Comparison of ENCODE assay signal across 11 mouse cellular contexts in genomic region chr16:52892467-52893255, GRCm38 (mm10).
DNase-seq lines count a peak whose midpoint lies in the region; ATAC-seq and TF ChIP-seq lines count a peak whose summit lies in the region.
"Had no signal": no experiment of that assay in that cellular context is flagged by ENCODE, and none has a peak within 500 bp of the region (broad histone marks: within the 10 kb centered on the region; RNA-seq: fewer than 3 reads in every experiment).

No protein-coding gene starts in this region.

- peak; percentile 56; the same call in 1 of the 2 replicates for ATAC-seq in forebrain, embryonic 11.5 days (replicated peaks; ENCODE audit: low FRiP score)
- ATAC-seq in hindbrain, embryonic 13.5 days (ENCODE audit: low FRiP score), result peak; percentile 92
- ATAC-seq in midbrain, embryonic 14.5 days (ENCODE audit: low FRiP score, low TSS enrichment), result peak; percentile 82
- ATAC-seq in lung, postnatal 0 days, result no peak

- no peak overlapping the region for H3K27ac ChIP-seq in forebrain, embryonic 11.5 days (ENCODE audit: low read depth, low read length)
- H3K27ac ChIP-seq in forebrain, embryonic 10.5 days, result no peak overlapping the region
- no peak overlapping the region; the same call in 1 of the 2 replicates for H3K27ac ChIP-seq in hindbrain, embryonic 13.5 days
- no peak overlapping the region for H3K27ac ChIP-seq in midbrain, embryonic 14.5 days (replicated peaks; ENCODE audit: low read depth, low read length)
- no peak overlapping the region for H3K27ac ChIP-seq in lung, postnatal 0 days (ENCODE audit: low read length)
- H3K27ac ChIP-seq: heart, adult 2 months had no signal

- H3K9ac ChIP-seq in forebrain, embryonic 11.5 days (ENCODE audit: low read length), result no peak overlapping the region
- no peak overlapping the region for H3K9ac ChIP-seq in hindbrain, embryonic 13.5 days
- no peak overlapping the region for H3K9ac ChIP-seq in midbrain, embryonic 14.5 days (replicated peaks; ENCODE audit: low read length)
- no peak overlapping the region for H3K9ac ChIP-seq in lung, postnatal 0 days (replicated peaks; ENCODE audit: low read depth)

- H3K4me2 ChIP-seq in forebrain, embryonic 11.5 days (ENCODE audit: low read depth, low read length, severe bottlenecking), result no peak overlapping the region
- peak overlapping the region; percentile 20; the same call in 1 of the 2 replicates for H3K4me2 ChIP-seq in hindbrain, embryonic 13.5 days
- H3K4me2 ChIP-seq in midbrain, embryonic 14.5 days (ENCODE audit: low read length), result peak overlapping the region; percentile 25; the same call in 1 of the 2 replicates
- no peak overlapping the region for H3K4me2 ChIP-seq in lung, postnatal 0 days (replicated peaks; ENCODE audit: low read depth, low read length)

- no peak for DNase-seq in forebrain, embryonic 11.5 days (ENCODE audit: low spot score)
- DNase-seq in forebrain, embryonic 10.5 days (ENCODE audit: extremely low spot score, low spot score), result no peak
- DNase-seq in R1 (ENCODE audit: low read depth, low spot score) (peak; percentile 1), MN1 (ENCODE audit: low spot score) (no peak)
- DNase-seq in midbrain, embryonic 14.5 days, result peak; percentile 47
- no peak for DNase-seq in urinary bladder, postnatal 14 days (ENCODE audit: low spot score)
- DNase-seq in lung, postnatal 0 days (ENCODE audit: low spot score), result no peak
- DNase-seq: B cell, adult 2 months; heart, adult 2 months; kidney, postnatal 14 days had no signal

- TF ChIP-seq CTCF in lung, postnatal 0 days (IDR thresholded peaks at IDR 0.05), result no peak

- 73% methylated on average over 14 of the region's 14 CpGs for WGBS in forebrain, embryonic 11.5 days
- WGBS in forebrain, embryonic 10.5 days, result 81% methylated on average over 14 of the region's 14 CpGs
- WGBS in hindbrain, embryonic 13.5 days, result 52% methylated on average over 14 of the region's 14 CpGs
- 46% methylated on average over 14 of the region's 14 CpGs for WGBS in midbrain, embryonic 14.5 days
- WGBS in lung, postnatal 0 days, result 79% methylated on average over 14 of the region's 14 CpGs

- H3K27me3 ChIP-seq in forebrain, embryonic 11.5 days (ENCODE audit: control insufficient read depth, insufficient read depth, low read length), result no peaks in the 10 kb centered on the region
- no peaks in the 10 kb centered on the region for H3K27me3 ChIP-seq in forebrain, embryonic 10.5 days (ENCODE audit: poor library complexity, severe bottlenecking)
- no peaks in the 10 kb centered on the region for H3K27me3 ChIP-seq in hindbrain, embryonic 13.5 days
- H3K27me3 ChIP-seq in midbrain, embryonic 14.5 days (ENCODE audit: control insufficient read depth, insufficient read depth, low read length), result no peaks in the 10 kb centered on the region
- H3K27me3 ChIP-seq in lung, postnatal 0 days (replicated peaks; ENCODE audit: insufficient read depth, low read length), result no peaks in the 10 kb centered on the region

- no peaks in the 10 kb centered on the region for H3K4me1 ChIP-seq in forebrain, embryonic 11.5 days (replicated peaks; ENCODE audit: control insufficient read depth, insufficient read depth, low read length)
- no peaks in the 10 kb centered on the region for H3K4me1 ChIP-seq in forebrain, embryonic 10.5 days
- no peaks in the 10 kb centered on the region for H3K4me1 ChIP-seq in hindbrain, embryonic 13.5 days (replicated peaks)
- H3K4me1 ChIP-seq in midbrain, embryonic 14.5 days (ENCODE audit: control insufficient read depth, insufficient read depth, low read length), result no peaks in the 10 kb centered on the region
- H3K4me1 ChIP-seq in lung, postnatal 0 days (ENCODE audit: insufficient read depth, low read depth, low read length), result no peaks in the 10 kb centered on the region

- H3K9me3 ChIP-seq in forebrain, embryonic 11.5 days (ENCODE audit: control insufficient read depth, low read length), result no peaks in the 10 kb centered on the region
- no peaks in the 10 kb centered on the region for H3K9me3 ChIP-seq in forebrain, embryonic 10.5 days
- no peaks in the 10 kb centered on the region for H3K9me3 ChIP-seq in hindbrain, embryonic 13.5 days
- H3K9me3 ChIP-seq in midbrain, embryonic 14.5 days (ENCODE audit: control insufficient read depth, low read length), result no peaks in the 10 kb centered on the region
- H3K9me3 ChIP-seq in lung, postnatal 0 days (ENCODE audit: low read length), result no peaks in the 10 kb centered on the region

- H3K4me3 ChIP-seq in forebrain, embryonic 11.5 days (ENCODE audit: low read depth, low read length), result no peak overlapping the region
- no peak overlapping the region for H3K4me3 ChIP-seq in forebrain, embryonic 10.5 days
- H3K4me3 ChIP-seq in hindbrain, embryonic 13.5 days, result no peak overlapping the region
- H3K4me3 ChIP-seq in midbrain, embryonic 14.5 days (replicated peaks; ENCODE audit: low read depth, low read length), result no peak overlapping the region
- no peak overlapping the region for H3K4me3 ChIP-seq in lung, postnatal 0 days (ENCODE audit: low read depth, low read length)
- H3K4me3 ChIP-seq: heart, adult 2 months had no signal

- no peaks in the 10 kb centered on the region for H3K36me3 ChIP-seq in forebrain, embryonic 11.5 days (ENCODE audit: control insufficient read depth, insufficient read depth, low read length)
- H3K36me3 ChIP-seq in forebrain, embryonic 10.5 days (replicated peaks), result no peaks in the 10 kb centered on the region
- no peaks in the 10 kb centered on the region for H3K36me3 ChIP-seq in hindbrain, embryonic 13.5 days
- H3K36me3 ChIP-seq in midbrain, embryonic 14.5 days (ENCODE audit: control insufficient read depth, insufficient read depth, low read length), result no peaks in the 10 kb centered on the region
- no peaks in the 10 kb centered on the region for H3K36me3 ChIP-seq in lung, postnatal 0 days (ENCODE audit: insufficient read depth, low read length)

- TF ChIP-seq EP300 in lung, postnatal 0 days (IDR thresholded peaks at IDR 0.05), result no peak

Comparison
In these comparisons a context has a peak if more than half of its experiments do, and no peak if none do; other contexts are left out.
1. DNase-seq: peak in R1 (single experiment) and midbrain, embryonic 14.5 days (single experiment); none in forebrain, embryonic 11.5 days (single experiment), forebrain, embryonic 10.5 days (single experiment), MN1 (single experiment), urinary bladder, postnatal 14 days (single experiment) and lung, postnatal 0 days (single experiment).
2. H3K4me2 ChIP-seq: peak in hindbrain, embryonic 13.5 days (single experiment) and midbrain, embryonic 14.5 days (single experiment); none in forebrain, embryonic 11.5 days (single experiment) and lung, postnatal 0 days (single experiment).